Mouse (Mus musculus) liver, embryonic 11.5 days (tissue): ENCODE data around the gene Tmem200b. TPM values are rescaled to one million over a fixed set of nuclear protein-coding genes. Genes with fewer than 3 reads are reported as not detected.

Experiments
- ATAC-seq: fragments of 200-750 bp; cut with Nextera tagmentation; replicated peaks from 2 replicates; pipeline ENCODE4 v1.8.0; 2017; ENCODE audit warnings: moderate number of reproducible peaks, mild to moderate bottlenecking, moderate TSS enrichment, moderate library complexity; ENCODE audit not compliant: low FRiP score
- DNase-seq: peaks from one replicate; pipeline ENCODE4 v3.0.0-alpha.2; 2017; ENCODE audit warnings: low spot score
- H3K27ac ChIP-seq: fragments of 300-500 bp; sonication (generic); 2 replicates; pipeline ENCODE4 v1.5.1; 2014; ENCODE audit warnings: mild to moderate bottlenecking, low read depth, low read length, control low read depth
- H3K27me3 ChIP-seq: fragments of 300-500 bp; sonication (generic); replicated peaks from 2 replicates; pipeline ENCODE4 v1.6.1; 2014; ENCODE audit warnings: low read length, mixed read lengths; ENCODE audit not compliant: control insufficient read depth, insufficient read depth
- H3K36me3 ChIP-seq: fragments of 300-500 bp; sonication (generic); 2 replicates; pipeline ENCODE4 v1.6.1; 2014; ENCODE audit warnings: mild to moderate bottlenecking, low read length, moderate library complexity, mixed read lengths; ENCODE audit not compliant: control insufficient read depth, insufficient read depth
- H3K4me1 ChIP-seq: fragments of 300-500 bp; sonication (generic); replicated peaks from 2 replicates; pipeline ENCODE4 v1.6.1; 2014; ENCODE audit warnings: low read length, mixed read lengths; ENCODE audit not compliant: control insufficient read depth, insufficient read depth
- H3K4me2 ChIP-seq: fragments of 300-500 bp; sonication (generic); 2 replicates; pipeline ENCODE4 v1.6.1; 2014; ENCODE audit warnings: mild to moderate bottlenecking, control low read depth, moderate library complexity
- H3K4me3 ChIP-seq: fragments of 300-500 bp; sonication (generic); 2 replicates; pipeline ENCODE4 v1.5.1; 2014; ENCODE audit warnings: low read depth, low read length, control low read depth
- H3K9ac ChIP-seq: fragments of 300-500 bp; sonication (generic); 2 replicates; pipeline ENCODE4 v1.6.1; 2014; ENCODE audit warnings: low read depth, low read length, control low read depth
- H3K9me3 ChIP-seq: fragments of 300-500 bp; sonication (generic); 2 replicates; pipeline ENCODE4 v1.6.1; 2016; ENCODE audit warnings: low read length, inconsistent platforms, mixed read lengths; ENCODE audit not compliant: control insufficient read depth
- WGBS: fragments of 180-500 bp; shearing (Covaris S2); extraction: QIAGEN DNeasy Blood & Tissue Kit; methylation state at CpG from one replicate; pipeline ENCODE4 v1.1.7; 2014; 5-methylcytosine and 5-hydroxymethylcytosine counted together
- polyA plus RNA-seq: library from polyadenylated mRNA; unstranded; fragments of >200 nt; fragmentation: Nextera tagmentation; extraction: Ambion mirVana; gene quantifications from 2 replicates; pipeline ENCODE4 v1.2.1, GENCODE M21; 2014

Tmem200b gene
- polyA plus RNA-seq: 0.78 and 1.2 TPM in 2 replicates

- ATAC-seq (peak; percentile 7; the same call in 1 of the 2 replicates), DNase-seq (peak; percentile 46)
- Histone ChIP-seq H3K27ac (peak within 1 kb of the TSS; percentile 58), H3K36me3 (peaks cover 22% of the 10 kb centered on the region; the same call in 1 of the 2 replicates), H3K4me3 (peak within 1 kb of the TSS; percentile 61), H3K4me1 (peaks cover 49% of the 10 kb centered on the region), H3K4me2 (peak within 1 kb of the TSS; percentile 79), H3K27me3 (peaks cover 64% of the 10 kb centered on the region), H3K9ac (peak within 1 kb of the TSS; percentile 62), H3K9me3 (no peaks in the 10 kb centered on the region)
- WGBS: 3% methylated on average over 109 of the region's 130 CpGs
These were observed at the start of gene Tmem200b for GRCm38 (mm10) chr4:131921461-131922346. TSS of gene Tmem200b (plus strand) at chr4:131921771.

- Histone ChIP-seq H3K4me1 (peaks cover 38% of the 10 kb centered on the region), H3K9me3 (no peaks in the 10 kb centered on the region), H3K27ac (peak overlapping the region; percentile 59), H3K36me3 (no peaks in the 10 kb centered on the region), H3K9ac (peak overlapping the region; percentile 81), H3K27me3 (no peaks in the 10 kb centered on the region), H3K4me3 (peak overlapping the region; percentile 99), H3K4me2 (peak overlapping the region; percentile 71)
- WGBS: 8% methylated on average over 11 of the region's 11 CpGs
- ATAC-seq: peak; percentile 22
- DNase-seq: no peak
These were observed 48.8 kb upstream of the Tmem200b start for GRCm38 (mm10) chr4:131872672-131873292.

- Histone ChIP-seq H3K27ac (peak within 1 kb of the TSS; percentile 100), H3K27me3 (no peaks in the 10 kb centered on the region), H3K4me1 (peaks cover 34% of the 10 kb centered on the region), H3K9ac (peak within 1 kb of the TSS; percentile 100), H3K4me3 (peak within 1 kb of the TSS; percentile 99), H3K36me3 (no peaks in the 10 kb centered on the region), H3K9me3 (no peaks in the 10 kb centered on the region), H3K4me2 (peak within 1 kb of the TSS; percentile 74)
- WGBS: under 1% methylated on average over 103 of the region's 116 CpGs
- ATAC-seq (peak; percentile 91), DNase-seq (peak; percentile 95)
These were observed 48.0 kb upstream of the Tmem200b start, which contains the start of gene Srsf4 for GRCm38 (mm10) chr4:131873293-131874168. TSS of gene Srsf4 (plus strand) at chr4:131873617.

- ATAC-seq: peak; percentile 12
- no peak for DNase-seq
These were observed 47.4 kb upstream of the Tmem200b start for GRCm38 (mm10) chr4:131874169-131874536.

GRCm38 (mm10) chr4:131874567-131874966 lies 47.0 kb upstream of the Tmem200b start:
- H3K4me1 ChIP-seq: peaks cover 27% of the 10 kb centered on the region
- peak overlapping the region; percentile 100 for H3K27ac ChIP-seq
- H3K4me3 ChIP-seq: peak overlapping the region; percentile 99
- DNase-seq: no peak
- peak overlapping the region; percentile 100 for H3K9ac ChIP-seq
- no peak for ATAC-seq
- no peaks in the 10 kb centered on the region for H3K9me3 ChIP-seq
- no peaks in the 10 kb centered on the region for H3K27me3 ChIP-seq
- H3K36me3 ChIP-seq: no peaks in the 10 kb centered on the region
- H3K4me2 ChIP-seq: peak overlapping the region; percentile 74
- 4% methylated on average over 11 of the region's 11 CpGs for WGBS

More at GRCm38 (mm10) chr4:131874169-131874536, 47.4 kb upstream of the Tmem200b start:
- Histone ChIP-seq H3K27me3 (no peaks in the 10 kb centered on the region), H3K27ac (peak overlapping the region; percentile 100), H3K4me2 (peak overlapping the region; percentile 74), H3K36me3 (no peaks in the 10 kb centered on the region), H3K9ac (peak overlapping the region; percentile 100), H3K4me1 (peaks cover 30% of the 10 kb centered on the region), H3K9me3 (no peaks in the 10 kb centered on the region), H3K4me3 (peak overlapping the region; percentile 99)
- WGBS: under 1% methylated on average over 20 of the region's 20 CpGs

- Histone ChIP-seq H3K4me2 (peak overlapping the region; percentile 74), H3K4me1 (peaks cover 27% of the 10 kb centered on the region), H3K27me3 (no peaks in the 10 kb centered on the region), H3K27ac (no peak overlapping the region), H3K9ac (peak overlapping the region; percentile 100), H3K4me3 (peak overlapping the region; percentile 99), H3K36me3 (no peaks in the 10 kb centered on the region), H3K9me3 (no peaks in the 10 kb centered on the region)
- 35% methylated on average over 3 of the region's 3 CpGs for WGBS
- DNase-seq (no peak), ATAC-seq (no peak)
These were observed 46.3 kb upstream of the Tmem200b start for GRCm38 (mm10) chr4:131875242-131875641.

GRCm38 (mm10) chr4:131876836-131877235 lies 44.7 kb upstream of the Tmem200b start:
- WGBS: 74% methylated on average over 2 of the region's 2 CpGs
- Histone ChIP-seq H3K4me3 (no peak overlapping the region), H3K9ac (no peak overlapping the region), H3K27ac (no peak overlapping the region; the same call in 1 of the 2 replicates), H3K4me1 (peaks cover 30% of the 10 kb centered on the region), H3K27me3 (no peaks in the 10 kb centered on the region), H3K36me3 (no peaks in the 10 kb centered on the region), H3K9me3 (no peaks in the 10 kb centered on the region), H3K4me2 (peak overlapping the region; percentile 74)
- DNase-seq: no peak
- no peak for ATAC-seq

GRCm38 (mm10) chr4:131879692-131880091 lies 41.9 kb upstream of the Tmem200b start:
- H3K36me3 ChIP-seq: no peaks in the 10 kb centered on the region
- no peaks in the 10 kb centered on the region for H3K9me3 ChIP-seq
- no peak overlapping the region for H3K27ac ChIP-seq
- 93% methylated on average over 1 of the region's 1 CpGs for WGBS
- DNase-seq (no peak), ATAC-seq (no peak)
- H3K4me2 ChIP-seq: no peak overlapping the region
- H3K4me3 ChIP-seq: no peak overlapping the region
- peaks cover 42% of the 10 kb centered on the region for H3K4me1 ChIP-seq
- no peaks in the 10 kb centered on the region for H3K27me3 ChIP-seq
- no peak overlapping the region for H3K9ac ChIP-seq
